Mouse (Mus musculus): ENCODE data around the gene Cygb.

Cygb gene

DNA sequence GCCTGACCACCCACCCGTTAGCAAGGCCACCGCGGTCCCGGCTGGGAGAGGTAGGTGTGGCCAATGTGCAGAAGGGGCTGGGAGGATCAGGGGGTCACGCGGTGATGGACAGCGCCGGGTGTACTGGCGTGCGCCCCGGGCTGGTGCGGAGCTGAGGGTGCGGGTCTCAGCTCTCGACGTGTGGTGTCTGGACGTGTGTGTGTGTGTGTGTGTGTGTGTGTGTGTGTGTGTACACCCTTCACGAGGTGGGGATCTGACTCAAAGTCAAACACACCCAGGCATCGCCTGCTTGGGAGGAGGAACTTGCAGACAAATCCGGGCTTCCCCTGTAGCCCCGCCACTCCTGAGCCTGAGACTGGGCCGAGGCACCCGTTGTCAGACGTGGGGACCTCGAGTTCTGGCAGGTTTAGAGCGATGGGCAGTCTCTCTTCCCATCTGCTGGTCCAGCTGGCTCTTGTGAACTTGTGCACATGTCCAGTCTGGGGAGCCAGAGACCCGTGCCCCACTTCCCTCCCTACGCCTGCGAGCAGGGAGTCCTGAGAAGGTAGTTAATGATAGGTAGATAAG lies at the start of gene Cygb:
Gene Cygb, minus strand, starts transcription at position 59 of the 567 bp plus-strand sequence.
- TF ChIP-seq GATA4 (IDR thresholded peaks at IDR 0.05; ENCODE audit: insufficient replicate concordance, low read length), result no peak

DNA sequence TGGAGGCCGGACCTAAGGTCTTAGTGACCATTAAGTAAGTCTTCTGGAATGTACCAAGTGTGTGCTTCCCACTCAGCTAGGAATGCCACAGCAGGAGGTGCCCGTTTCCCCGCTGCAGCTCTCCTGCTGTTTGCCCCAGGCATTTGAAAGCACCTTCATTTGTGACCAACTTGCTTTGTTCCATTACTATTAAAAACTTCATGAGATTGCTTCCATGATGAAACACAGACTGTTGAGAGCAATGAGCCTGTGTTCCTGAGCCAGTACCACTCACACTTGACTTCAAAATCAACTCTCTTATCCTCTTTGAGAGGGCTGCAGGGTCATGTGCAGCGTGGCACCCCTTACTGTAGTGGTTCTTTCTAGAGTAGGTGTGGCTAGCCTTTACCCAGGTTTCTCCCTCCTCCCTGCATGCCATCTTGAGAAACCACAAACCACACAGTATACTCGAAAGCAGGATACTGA lies 47.3 kb upstream of the Cygb start:
- no peak for TF ChIP-seq GATA4 (IDR thresholded peaks at IDR 0.05; ENCODE audit: insufficient replicate concordance, low read length)

DNA sequence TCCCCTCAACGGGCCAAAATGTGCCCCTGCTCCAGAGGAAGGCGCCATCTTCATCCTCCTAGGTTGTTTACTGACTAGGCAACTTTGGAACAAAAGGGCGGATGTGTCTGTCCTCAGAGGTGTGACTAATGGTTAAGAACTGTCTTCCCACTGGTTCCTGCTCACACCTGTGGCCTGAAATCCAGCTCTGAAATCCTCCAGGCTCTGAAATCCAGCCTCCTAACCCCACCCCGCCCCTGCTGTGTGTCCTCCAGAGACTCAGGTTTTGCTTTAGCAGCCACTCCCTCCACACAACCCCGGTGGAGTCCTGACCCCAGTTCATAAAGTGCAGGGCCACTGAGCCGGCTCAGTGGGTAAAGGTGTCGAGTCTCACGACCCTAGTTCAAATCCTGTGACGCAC lies 43.4 kb upstream of the Cygb start:
- no peak for TF ChIP-seq GATA4 (IDR thresholded peaks at IDR 0.05; ENCODE audit: insufficient replicate concordance, low read length)

DNA sequence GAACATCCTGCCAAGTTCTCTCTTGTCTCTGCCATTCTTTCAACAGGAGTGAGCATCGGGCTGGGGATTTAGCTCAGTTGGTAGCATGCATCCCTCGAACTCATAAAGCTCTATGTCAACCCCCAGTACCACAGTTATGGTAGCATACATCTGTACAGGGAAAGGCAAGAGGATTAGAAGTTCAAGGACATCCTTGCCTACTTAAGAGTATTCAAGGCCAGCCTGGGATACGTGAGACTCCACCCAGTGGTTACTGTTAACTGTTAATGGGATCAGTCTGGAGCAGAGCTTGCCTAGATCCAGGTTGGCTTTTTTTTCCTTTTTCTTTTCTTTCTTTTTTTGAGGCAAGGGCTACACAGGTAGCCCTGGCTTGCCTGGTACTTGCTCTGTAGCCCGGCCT lies 42.3 kb upstream of the Cygb start:
- no peak for TF ChIP-seq GATA4 (IDR thresholded peaks at IDR 0.05; ENCODE audit: insufficient replicate concordance, low read length)

DNA sequence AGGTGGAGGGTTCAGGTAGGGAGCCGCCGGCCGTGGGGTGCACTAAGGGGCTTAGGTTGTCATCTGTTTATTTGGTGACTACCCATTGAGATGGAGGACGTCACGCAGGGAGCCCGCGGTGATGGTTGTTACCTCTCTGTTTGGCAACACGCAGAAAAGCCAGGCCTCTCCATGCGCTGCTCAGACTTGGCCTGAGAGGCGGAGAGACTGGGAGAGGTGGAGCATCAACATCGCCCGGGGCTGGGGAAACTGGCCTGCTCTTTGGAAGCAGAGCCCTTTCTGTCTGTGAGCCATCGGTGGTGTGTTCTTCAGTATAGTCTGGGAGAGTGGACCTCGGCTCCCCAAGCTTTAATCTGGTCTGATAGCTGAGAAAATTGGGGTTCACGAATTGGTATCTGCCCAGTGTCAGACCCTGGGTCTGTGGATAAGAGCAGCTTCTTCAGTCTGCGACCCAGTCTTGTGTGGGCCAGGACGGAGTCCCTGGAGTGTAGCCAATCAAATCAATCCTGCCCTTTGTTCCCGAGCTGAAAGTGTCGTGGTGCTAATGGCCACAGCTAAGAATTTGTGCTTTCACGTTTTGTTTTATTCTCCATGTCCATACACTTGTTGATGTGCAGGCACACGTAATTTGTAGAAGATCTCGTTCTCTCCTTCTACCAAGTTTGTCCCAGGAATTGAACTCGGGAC lies 41.2 kb upstream of the Cygb start:
- TF ChIP-seq GATA4 (IDR thresholded peaks at IDR 0.05; ENCODE audit: insufficient replicate concordance, low read length), result no peak

DNA sequence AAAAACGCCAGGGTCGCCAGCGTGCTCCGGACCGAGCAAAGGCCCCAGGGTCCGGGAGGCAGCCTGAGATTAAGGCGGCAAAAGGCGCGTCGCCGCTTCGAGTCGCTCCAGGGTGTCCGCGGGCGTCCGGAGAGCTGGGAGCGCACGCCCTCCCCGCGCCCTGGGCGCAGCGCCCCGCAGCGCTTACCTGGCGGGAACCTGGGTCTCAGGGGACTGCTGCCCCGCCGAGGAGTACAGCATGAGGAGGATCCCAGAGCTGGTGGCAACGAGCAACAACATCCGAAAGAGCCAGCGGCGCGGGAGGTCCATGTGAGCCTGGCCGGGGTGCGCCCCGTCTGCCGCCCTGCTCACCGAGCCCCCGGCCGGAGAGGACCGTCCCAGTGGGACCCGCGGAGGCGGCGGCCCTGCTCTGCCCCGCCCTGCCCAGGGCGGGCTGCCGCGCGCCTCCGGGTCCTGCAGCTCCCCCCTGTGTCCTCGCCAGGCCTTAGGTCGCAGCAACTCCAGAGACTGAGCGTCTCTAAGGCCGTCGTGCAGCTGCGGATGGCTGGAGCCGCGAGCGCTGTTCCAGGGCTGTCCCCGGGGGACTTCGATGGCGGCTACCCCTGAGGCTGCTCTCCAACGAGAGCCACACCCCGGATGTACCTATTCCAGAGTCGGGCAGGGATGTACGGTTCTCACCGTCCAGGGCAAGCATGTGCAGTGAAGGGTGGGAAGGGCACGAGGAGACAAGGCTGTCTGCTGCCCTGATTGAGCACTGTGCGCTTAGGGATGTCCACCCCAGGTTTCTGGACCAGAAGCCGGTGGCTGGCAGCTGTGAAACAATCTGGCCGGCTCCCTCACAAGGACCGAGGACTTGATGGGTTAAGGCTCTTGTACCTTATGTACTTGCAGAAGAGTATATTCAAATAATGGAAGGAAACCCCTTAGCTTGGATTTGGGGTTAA lies 40.4 kb upstream of the Cygb start:
- TF ChIP-seq GATA4 (IDR thresholded peaks at IDR 0.05; ENCODE audit: insufficient replicate concordance, low read length), result no peak

DNA sequence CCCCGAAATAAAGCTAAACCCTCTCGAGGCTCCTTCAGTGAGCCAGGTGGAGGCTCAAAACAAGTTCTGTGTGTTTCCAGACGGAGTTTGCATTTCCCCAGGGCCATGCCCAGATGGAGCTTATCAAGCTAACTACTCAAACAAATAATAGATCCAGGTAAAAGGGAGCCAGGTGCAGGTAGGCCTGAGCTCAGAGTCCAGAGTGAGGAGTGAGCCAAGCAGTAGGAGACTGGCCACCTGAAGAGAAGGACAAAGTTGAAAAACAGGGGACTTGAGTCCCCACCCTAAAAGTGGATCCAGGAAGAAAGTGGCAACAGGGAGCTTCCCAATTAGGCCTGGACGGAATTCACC lies 39.8 kb upstream of the Cygb start:
- TF ChIP-seq GATA4 (IDR thresholded peaks at IDR 0.05; ENCODE audit: insufficient replicate concordance, low read length), result no peak

DNA sequence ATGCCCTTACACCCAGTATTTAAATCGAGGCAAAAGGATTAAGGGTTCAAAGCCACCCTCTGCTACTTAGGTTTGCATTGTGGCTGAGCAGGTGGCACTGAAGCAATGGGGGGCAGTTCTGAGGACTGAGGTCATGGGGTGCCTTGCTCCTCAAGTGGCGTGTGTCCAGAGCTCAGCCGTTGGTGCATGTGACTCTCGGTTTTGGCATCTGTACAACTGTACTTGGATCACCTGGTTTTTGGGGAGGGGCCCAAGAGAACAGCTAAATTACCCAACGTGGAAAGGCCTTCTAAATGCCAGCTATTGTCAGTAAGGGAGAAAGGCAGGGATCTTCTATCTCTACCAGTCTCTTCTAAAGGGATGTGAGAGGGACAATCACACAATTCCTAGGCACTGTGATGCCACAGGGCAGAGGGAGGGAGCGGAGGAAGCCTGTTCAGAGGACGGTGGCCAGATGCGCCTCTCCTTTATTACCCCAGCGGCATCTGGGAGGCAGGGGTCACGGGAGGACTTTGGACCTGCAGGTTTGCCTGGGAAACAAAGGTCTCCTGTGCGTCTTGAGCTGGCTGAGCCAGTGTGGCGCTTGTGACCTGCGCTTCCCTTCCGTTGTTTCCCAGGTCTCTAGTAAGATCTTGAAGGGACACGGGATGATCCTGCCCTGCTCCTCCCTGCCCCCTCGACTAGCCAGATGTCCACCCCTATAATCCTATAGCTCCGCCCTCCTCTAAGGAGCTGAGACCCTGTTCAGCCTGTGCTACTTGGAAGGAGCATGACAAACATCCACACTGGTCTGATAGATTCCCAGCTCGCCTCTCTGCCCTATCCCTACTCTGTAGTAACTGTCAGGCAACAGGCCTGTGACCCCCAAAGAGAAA lies 36.8 kb upstream of the Cygb start:
- no peak for TF ChIP-seq GATA4 (IDR thresholded peaks at IDR 0.05; ENCODE audit: insufficient replicate concordance, low read length)

DNA sequence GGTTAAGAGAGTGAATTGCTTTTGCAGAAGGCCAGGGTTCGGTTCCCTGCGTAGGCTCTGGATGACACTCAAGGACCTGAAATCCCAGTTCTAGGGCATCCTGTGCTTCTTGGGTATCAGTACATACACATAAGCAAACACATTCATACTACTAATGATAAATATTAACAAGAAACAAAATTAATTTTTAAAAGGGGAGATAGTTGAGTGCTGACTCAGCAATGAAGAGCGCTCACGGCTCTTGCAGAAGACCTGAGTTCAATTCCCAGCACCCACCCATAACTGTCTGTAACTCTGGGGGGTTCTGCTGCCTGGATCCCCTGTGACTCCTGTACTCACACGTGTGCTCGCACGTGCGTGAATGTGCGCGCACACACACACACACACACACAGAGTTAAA lies 35.5 kb upstream of the Cygb start:
- no peak for TF ChIP-seq GATA4 (IDR thresholded peaks at IDR 0.05; ENCODE audit: insufficient replicate concordance, low read length)

DNA sequence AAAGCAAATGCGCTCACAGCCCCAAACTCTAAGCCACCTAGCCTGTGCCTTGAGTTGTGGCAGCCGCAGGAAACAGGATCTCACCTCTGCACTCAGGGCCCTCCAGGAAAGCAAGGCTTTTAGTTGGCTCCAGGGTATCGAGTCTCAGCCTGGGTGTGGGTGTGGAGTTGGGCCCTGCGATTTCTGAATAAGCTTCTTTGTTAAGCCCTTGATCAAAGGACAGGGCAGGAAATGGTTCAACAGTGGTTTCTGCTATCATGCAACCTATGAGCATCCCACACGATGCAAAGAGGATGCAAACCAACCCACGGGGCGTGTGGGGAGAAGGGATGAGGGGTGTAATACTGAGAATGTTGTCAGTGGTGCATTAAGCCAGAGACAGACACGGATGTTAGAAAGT lies 33.8 kb upstream of the Cygb start:
- TF ChIP-seq GATA4 (IDR thresholded peaks at IDR 0.05; ENCODE audit: insufficient replicate concordance, low read length), result no peak

DNA sequence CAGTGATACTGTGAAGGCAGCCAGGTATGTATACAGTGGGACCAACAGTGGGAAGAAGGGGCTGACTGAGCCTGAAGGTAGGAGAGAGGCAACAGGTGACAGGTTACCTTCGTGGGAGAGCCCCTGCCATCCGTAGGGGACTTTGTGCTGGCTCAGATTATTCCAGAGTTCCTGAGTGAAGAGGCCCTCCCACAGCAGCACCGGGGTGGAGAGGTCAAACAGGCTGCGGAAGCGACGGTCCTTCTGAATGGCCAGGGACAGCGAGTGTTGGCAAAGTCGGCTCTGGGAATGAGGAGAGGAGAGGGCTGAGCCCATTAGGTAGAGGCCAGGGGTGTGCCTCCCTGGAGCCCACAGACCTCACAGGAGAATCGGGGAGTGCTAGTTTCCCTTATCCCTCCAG lies 31.6 kb upstream of the Cygb start:
- no peak for TF ChIP-seq GATA4 (IDR thresholded peaks at IDR 0.05; ENCODE audit: insufficient replicate concordance, low read length)

DNA sequence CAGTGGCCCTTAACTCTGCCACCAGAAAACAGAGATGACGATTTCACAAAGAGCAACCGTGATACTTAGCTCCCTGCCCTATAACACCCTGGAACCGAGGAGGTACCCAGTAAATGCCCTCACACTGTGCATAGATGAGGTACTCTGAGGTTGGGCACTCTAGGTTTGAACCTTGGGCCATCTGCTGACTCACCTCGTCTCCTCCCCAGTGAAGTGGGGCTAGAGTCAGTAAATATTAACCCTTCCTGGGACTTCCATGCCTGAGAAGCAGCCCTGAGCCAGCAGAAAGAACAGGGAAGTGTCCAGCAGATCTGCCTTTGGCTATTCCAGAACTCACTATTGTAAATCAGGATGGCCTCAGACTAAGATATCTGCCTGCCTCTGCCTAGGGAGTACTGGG lies 29.7 kb upstream of the Cygb start:
- TF ChIP-seq GATA4 (IDR thresholded peaks at IDR 0.05; ENCODE audit: insufficient replicate concordance, low read length), result no peak

DNA sequence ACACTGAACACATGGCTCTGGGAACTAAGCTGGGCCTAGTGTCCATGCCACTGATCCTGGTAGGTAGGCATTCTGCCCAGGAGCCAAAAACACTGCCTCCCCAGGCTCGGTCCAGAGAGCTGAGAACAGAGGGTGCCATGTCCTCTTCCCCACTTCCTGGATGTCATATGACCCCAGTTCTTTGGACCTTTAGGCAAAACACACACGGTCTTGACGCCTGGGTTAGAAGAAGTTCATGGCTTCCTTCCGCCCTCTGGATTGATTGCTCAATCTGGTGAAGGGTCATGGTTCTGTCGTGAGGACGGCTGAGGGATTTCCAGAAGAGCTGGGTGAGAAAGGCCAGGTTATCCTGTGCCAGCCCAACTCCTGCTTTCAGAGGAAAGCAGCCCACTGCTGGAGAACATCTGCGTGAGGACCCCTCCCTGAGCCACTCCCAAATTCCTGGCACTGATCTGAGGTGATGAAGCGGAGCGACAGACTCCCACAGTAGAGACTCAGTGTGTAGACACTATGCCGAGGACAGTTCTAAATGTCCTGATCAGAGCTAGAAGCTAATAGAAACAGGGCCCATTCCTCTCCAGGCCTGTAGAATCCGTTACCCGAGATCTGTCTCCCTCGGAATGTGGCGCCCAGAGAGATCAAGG lies 28.5 kb upstream of the Cygb start:
- no peak; the same call in 1 of the 2 replicates for TF ChIP-seq GATA4 (IDR thresholded peaks at IDR 0.05; ENCODE audit: insufficient replicate concordance, low read length)

DNA sequence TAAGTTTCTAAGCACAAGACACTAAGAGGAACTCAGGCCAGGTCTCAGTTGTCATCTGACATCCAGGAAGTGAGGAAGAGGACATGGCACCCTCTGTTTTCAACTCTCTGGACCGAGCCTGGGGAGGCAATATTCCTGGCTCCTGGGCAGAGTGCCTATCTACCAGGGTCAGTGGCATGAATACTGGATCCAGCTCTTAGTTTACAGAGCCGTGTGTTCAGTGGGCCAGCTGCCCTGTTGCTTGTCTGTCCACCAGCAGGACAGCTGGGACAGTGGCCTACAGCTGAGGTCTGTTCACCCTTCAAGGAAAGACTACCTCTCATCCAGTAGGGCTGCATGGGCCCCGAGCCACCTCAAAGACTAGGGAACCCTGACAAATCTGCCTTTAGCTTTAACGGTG lies 27.0 kb upstream of the Cygb start:
- TF ChIP-seq GATA4 (IDR thresholded peaks at IDR 0.05; ENCODE audit: insufficient replicate concordance, low read length), result peak; percentile 60; the same call in 1 of the 2 replicates
